ENCODE assay signal across 12 mouse cellular contexts in genomic region chr3:31077068-31077703, GRCm38 (mm10).
"Had no signal": no experiment of that assay in that cellular context is flagged by ENCODE, and none has a peak within 500 bp of the region (broad histone marks: within the 10 kb centered on the region; RNA-seq: fewer than 3 reads in every experiment).

No protein-coding gene starts in this region.

- ATAC-seq: lung, postnatal 0 days; midbrain, embryonic 15.5 days had no signal

- DNase-seq: kidney, postnatal 14 days; lung, adult 2 months; lung, postnatal 36 days; spleen, adult 18-20 months; thymus, adult 18-20 months; thymus, postnatal 14 days had no signal

- H3K9ac ChIP-seq: hindbrain, embryonic 14.5 days; limb, embryonic 12.5 days; midbrain, embryonic 15.5 days; neural tube, embryonic 12.5 days had no signal

- H3K9me3 ChIP-seq: limb, embryonic 12.5 days; midbrain, embryonic 15.5 days; neural tube, embryonic 12.5 days had no signal

- H3K4me3 ChIP-seq: layer of hippocampus, adult 2 months; limb, embryonic 12.5 days; midbrain, embryonic 15.5 days; neural tube, embryonic 12.5 days had no signal

- H3K27me3 ChIP-seq: limb, embryonic 12.5 days; midbrain, embryonic 15.5 days; neural tube, embryonic 12.5 days had no signal

- H3K27ac ChIP-seq: hindbrain, embryonic 14.5 days; layer of hippocampus, adult 2 months; limb, embryonic 12.5 days; midbrain, embryonic 15.5 days; neural tube, embryonic 12.5 days had no signal

- H3K4me1 ChIP-seq: limb, embryonic 12.5 days; midbrain, embryonic 15.5 days; neural tube, embryonic 12.5 days had no signal

- H3K36me3 ChIP-seq: limb, embryonic 12.5 days; midbrain, embryonic 15.5 days; neural tube, embryonic 12.5 days had no signal

- H3K4me2 ChIP-seq: hindbrain, embryonic 14.5 days; limb, embryonic 12.5 days; midbrain, embryonic 15.5 days; neural tube, embryonic 12.5 days had no signal
